Mouse (Mus musculus): ENCODE results near the gene Flvcr1.

GRCm38 (mm10) chr1:191073486-191073885 is 47.5 kb upstream of the Flvcr1 start:
- TF ChIP-seq CTCF (IDR thresholded peaks at IDR 0.05; ENCODE audit: low read depth) = no peak
- TF ChIP-seq EP300 (IDR thresholded peaks at IDR 0.05; ENCODE audit: low read depth) = no peak

Data from liver, postnatal 0 days (tissue).